Mouse (Mus musculus): ENCODE results near the gene Pitpnm3.

Pitpnm3 gene

GRCm38 (mm10) chr11:72011955-72012354, 123.6 kb downstream of the Pitpnm3 start:
- DNase-seq: no peak

- DNase-seq: no peak
These were observed 124.4 kb downstream of the Pitpnm3 start for GRCm38 (mm10) chr11:72010940-72011722.

GRCm38 (mm10) chr11:72010367-72010766, 125.2 kb downstream of the Pitpnm3 start:
- no peak for DNase-seq

GRCm38 (mm10) chr11:72005547-72005946, 130.0 kb downstream of the Pitpnm3 start:
- no peak for DNase-seq

GRCm38 (mm10) chr11:72003171-72003570, 132.4 kb downstream of the Pitpnm3 start:
- DNase-seq: no peak

GRCm38 (mm10) chr11:72002138-72002853, 133.3 kb downstream of the Pitpnm3 start:
- no peak for DNase-seq

GRCm38 (mm10) chr11:72000194-72000593, 135.4 kb downstream of the Pitpnm3 start:
- DNase-seq: no peak

All from right cerebral cortex, postnatal 14 days (tissue).